ENCODE assay signal across 16 mouse cellular contexts in the genomic region with DNA sequence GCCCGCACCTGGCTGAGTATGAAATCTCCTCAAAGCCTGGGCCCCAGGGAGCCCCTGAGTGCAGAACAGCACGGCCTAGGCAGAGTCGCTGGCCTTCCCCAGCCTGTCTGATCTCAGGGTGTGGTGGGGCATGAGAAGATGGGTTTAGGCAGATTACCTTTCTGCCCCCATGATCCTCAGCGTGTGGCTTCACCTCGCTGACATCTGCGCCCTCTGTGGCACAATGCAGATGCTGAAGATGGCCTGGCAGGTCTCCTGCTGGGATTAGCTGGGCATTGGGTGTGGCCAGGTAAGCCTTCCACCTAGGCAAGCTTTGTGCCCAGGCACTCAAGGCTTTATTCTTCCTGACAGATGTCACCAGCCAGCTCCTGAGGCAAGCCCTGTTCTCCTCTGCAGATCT.
A peak's percentile ranks its signal among the peaks of the same experiment; 100 is the strongest.
DNase-seq lines count a peak whose midpoint lies in the region; ATAC-seq lines count a peak whose summit lies in the region.
"Had no signal": no experiment of that assay in that cellular context is flagged by ENCODE, and none has a peak within 500 bp of the region (broad histone marks: within the 10 kb centered on the region; RNA-seq: fewer than 3 reads in every experiment).

No protein-coding gene starts in this region.

- H3K36me3 ChIP-seq in intestine, embryonic 14.5 days (ENCODE audit: control insufficient read depth, insufficient read depth, low read length) = no peaks in the 10 kb centered on the region
- H3K36me3 ChIP-seq in intestine, embryonic 15.5 days = no peaks in the 10 kb centered on the region
- no peaks in the 10 kb centered on the region for H3K36me3 ChIP-seq in midbrain, embryonic 13.5 days
- H3K36me3 ChIP-seq in midbrain, embryonic 14.5 days (ENCODE audit: control insufficient read depth, insufficient read depth, low read length) = no peaks in the 10 kb centered on the region
- H3K36me3 ChIP-seq: embryonic facial prominence, embryonic 13.5 days; embryonic facial prominence, embryonic 15.5 days; forebrain, embryonic 12.5 days had no signal

- no peak overlapping the region for H3K27ac ChIP-seq in intestine, embryonic 14.5 days (ENCODE audit: low read depth)
- H3K27ac ChIP-seq in intestine, embryonic 15.5 days = no peak overlapping the region
- H3K27ac ChIP-seq in midbrain, embryonic 13.5 days = no peak overlapping the region
- no peak overlapping the region for H3K27ac ChIP-seq in midbrain, embryonic 14.5 days (replicated peaks; ENCODE audit: low read depth, low read length)
- H3K27ac ChIP-seq: embryonic facial prominence, embryonic 13.5 days; embryonic facial prominence, embryonic 15.5 days; forebrain, embryonic 12.5 days had no signal

- WGBS in intestine, embryonic 14.5 days = 68% methylated on average over 6 of the region's 6 CpGs
- 61% methylated on average over 6 of the region's 6 CpGs for WGBS in intestine, embryonic 15.5 days
- WGBS in midbrain, embryonic 13.5 days = 38% methylated on average over 6 of the region's 6 CpGs
- 39% methylated on average over 6 of the region's 6 CpGs for WGBS in midbrain, embryonic 14.5 days

- no peak for ATAC-seq in intestine, embryonic 14.5 days (replicated peaks; ENCODE audit: low FRiP score, low TSS enrichment, low read depth)
- ATAC-seq in intestine, embryonic 15.5 days = no peak
- no peak for ATAC-seq in midbrain, embryonic 13.5 days
- ATAC-seq in midbrain, embryonic 14.5 days (ENCODE audit: low FRiP score, low TSS enrichment) = no peak
- ATAC-seq: forebrain, embryonic 14.5 days; forebrain, embryonic 16.5 days had no signal

- intact Hi-C loops in heart, postnatal 36 days (cut with DNase I) = loop anchor here (10.0 kb wide), 1 partner anchor 783 kb away; no protein-coding TSS in a partner anchor

- H3K27me3 ChIP-seq in intestine, embryonic 14.5 days (replicated peaks; ENCODE audit: control insufficient read depth, insufficient read depth, low read length) = peaks cover 21% of the 10 kb centered on the region
- peaks cover 12% of the 10 kb centered on the region for H3K27me3 ChIP-seq in intestine, embryonic 15.5 days (replicated peaks)
- peaks cover 39% of the 10 kb centered on the region for H3K27me3 ChIP-seq in midbrain, embryonic 13.5 days
- H3K27me3 ChIP-seq in midbrain, embryonic 14.5 days (ENCODE audit: control insufficient read depth, insufficient read depth, low read length) = peaks cover 3% of the 10 kb centered on the region; the same call in 1 of the 2 replicates

- no peak overlapping the region for H3K9ac ChIP-seq in intestine, embryonic 14.5 days (ENCODE audit: low read length)
- no peak overlapping the region for H3K9ac ChIP-seq in intestine, embryonic 15.5 days
- H3K9ac ChIP-seq in midbrain, embryonic 13.5 days (replicated peaks) = 0 out of 2 replicates have a peak overlapping the region, but pooled peaks have one; percentile 6
- H3K9ac ChIP-seq in midbrain, embryonic 14.5 days (replicated peaks; ENCODE audit: low read length) = no peak overlapping the region; the same call in 1 of the 2 replicates
- H3K9ac ChIP-seq: embryonic facial prominence, embryonic 13.5 days; embryonic facial prominence, embryonic 15.5 days; forebrain, embryonic 12.5 days had no signal

- H3K4me2 ChIP-seq in intestine, embryonic 14.5 days (ENCODE audit: low read length) = no peak overlapping the region
- no peak overlapping the region for H3K4me2 ChIP-seq in intestine, embryonic 15.5 days (replicated peaks)
- no peak overlapping the region for H3K4me2 ChIP-seq in midbrain, embryonic 13.5 days (replicated peaks)
- no peak overlapping the region for H3K4me2 ChIP-seq in midbrain, embryonic 14.5 days (ENCODE audit: low read length)
- H3K4me2 ChIP-seq: embryonic facial prominence, embryonic 13.5 days; embryonic facial prominence, embryonic 15.5 days; forebrain, embryonic 12.5 days had no signal

- H3K4me1 ChIP-seq in intestine, embryonic 14.5 days (replicated peaks; ENCODE audit: control insufficient read depth, insufficient read depth, low read length) = no peaks in the 10 kb centered on the region
- 0 out of 2 replicates have a peak, but pooled peaks cover 4% of the 10 kb centered on the region for H3K4me1 ChIP-seq in intestine, embryonic 15.5 days (replicated peaks)
- H3K4me1 ChIP-seq in midbrain, embryonic 13.5 days (replicated peaks) = peaks cover 55% of the 10 kb centered on the region
- H3K4me1 ChIP-seq in midbrain, embryonic 14.5 days (ENCODE audit: control insufficient read depth, insufficient read depth, low read length) = peaks cover 24% of the 10 kb centered on the region

- no peaks in the 10 kb centered on the region for H3K9me3 ChIP-seq in intestine, embryonic 14.5 days (ENCODE audit: control insufficient read depth, low read length)
- no peaks in the 10 kb centered on the region for H3K9me3 ChIP-seq in intestine, embryonic 15.5 days
- no peaks in the 10 kb centered on the region for H3K9me3 ChIP-seq in midbrain, embryonic 13.5 days
- no peaks in the 10 kb centered on the region for H3K9me3 ChIP-seq in midbrain, embryonic 14.5 days (ENCODE audit: control insufficient read depth, low read length)
- H3K9me3 ChIP-seq: embryonic facial prominence, embryonic 13.5 days; embryonic facial prominence, embryonic 15.5 days; forebrain, embryonic 12.5 days had no signal

- DNase-seq in heart, adult 11 months = peak; percentile 86
- DNase-seq in heart, postnatal 36 days = no peak
- peak; percentile 31 for DNase-seq in intestine, embryonic 14.5 days (ENCODE audit: low spot score)
- no peak for DNase-seq in midbrain, embryonic 14.5 days
- DNase-seq in layer of hippocampus, adult 9-10 months (ENCODE audit: low spot score) = no peak
- DNase-seq: cerebellum, adult 11 months; cerebellum, adult 8-10 months; cerebellum, adult 9-11 months had no signal

- no peak overlapping the region for H3K4me3 ChIP-seq in intestine, embryonic 14.5 days (ENCODE audit: low read depth, low read length)
- H3K4me3 ChIP-seq in intestine, embryonic 15.5 days (replicated peaks) = no peak overlapping the region
- no peak overlapping the region for H3K4me3 ChIP-seq in midbrain, embryonic 13.5 days (replicated peaks)
- H3K4me3 ChIP-seq in midbrain, embryonic 14.5 days (replicated peaks; ENCODE audit: low read depth, low read length) = no peak overlapping the region
- H3K4me3 ChIP-seq: embryonic facial prominence, embryonic 13.5 days; embryonic facial prominence, embryonic 15.5 days; erythroblast, embryonic 14.5 days; forebrain, embryonic 12.5 days had no signal

Comparison
In these comparisons a context has a peak if more than half of its experiments do, and no peak if none do; other contexts are left out.
1. DNase-seq: peak in heart, adult 11 months (single experiment) and intestine, embryonic 14.5 days (single experiment); none in heart, postnatal 36 days (0 of 2), midbrain, embryonic 14.5 days (single experiment) and layer of hippocampus, adult 9-10 months (single experiment).